ENCODE assay signal across 9 mouse cellular contexts in genomic region chr7:19024581-19025255, GRCm38 (mm10). TPM values are rescaled to one million over a fixed set of nuclear protein-coding genes. Genes with fewer than 3 reads are reported as not detected.
DNase-seq lines count a peak whose midpoint lies in the region; ATAC-seq and TF ChIP-seq lines count a peak whose summit lies in the region.
"Had no signal": no experiment of that assay in that cellular context is flagged by ENCODE, and none has a peak within 500 bp of the region (broad histone marks: within the 10 kb centered on the region; RNA-seq: fewer than 3 reads in every experiment).

No protein-coding gene starts in this region.

- no peak for TF ChIP-seq CTCF in forebrain, postnatal 0 days (IDR thresholded peaks at IDR 0.05; ENCODE audit: low read depth)

- peak; percentile 61 for DNase-seq in cerebellum, adult 11 months
- DNase-seq in cerebellum, postnatal 4 days (ENCODE audit: low spot score in 2 of 2), result no peak
- peak; percentile 22 for DNase-seq in urinary bladder, postnatal 14 days (ENCODE audit: low spot score)
- no peak for DNase-seq in urinary bladder, adult 18-20 months (ENCODE audit: low spot score in 2 of 2)
- peak; percentile 41 for DNase-seq in forebrain, postnatal 0 days
- DNase-seq in kidney, postnatal 10 days, result peak; percentile 61
- DNase-seq in midbrain, embryonic 11.5 days (ENCODE audit: low spot score, missing footprints), result peak; percentile 94
- DNase-seq in c-Kit-positive CD71-positive TER-119-positive erythroid progenitor cells, embryonic 14.5 days (ENCODE audit: low spot score), result no peak

- H3K27ac ChIP-seq in forebrain, postnatal 0 days (ENCODE audit: low read depth, low read length), result peak overlapping the region; percentile 69
- H3K27ac ChIP-seq in midbrain, embryonic 11.5 days (ENCODE audit: low read depth, low read length), result peak overlapping the region; percentile 48; the same call in 1 of the 2 replicates

- peak overlapping the region; percentile 89 for H3K4me3 ChIP-seq in forebrain, postnatal 0 days (ENCODE audit: low read depth, low read length)
- H3K4me3 ChIP-seq in midbrain, embryonic 11.5 days (ENCODE audit: low read depth, low read length), result peak overlapping the region; percentile 92

- H3K4me1 ChIP-seq in forebrain, postnatal 0 days (ENCODE audit: insufficient read depth), result peaks cover 3% of the 10 kb centered on the region; the same call in 1 of the 2 replicates
- H3K4me1 ChIP-seq in midbrain, embryonic 11.5 days (ENCODE audit: control insufficient read depth, insufficient read depth, low read length), result peaks cover 7% of the 10 kb centered on the region

- H3K27me3 ChIP-seq in forebrain, postnatal 0 days (ENCODE audit: insufficient read depth, low read length), result peaks cover 27% of the 10 kb centered on the region
- H3K27me3 ChIP-seq in midbrain, embryonic 11.5 days (ENCODE audit: control insufficient read depth, insufficient read depth, low read length), result peaks cover 26% of the 10 kb centered on the region

- peak overlapping the region; percentile 84 for H3K4me2 ChIP-seq in forebrain, postnatal 0 days (ENCODE audit: low read depth)
- peak overlapping the region; percentile 74 for H3K4me2 ChIP-seq in midbrain, embryonic 11.5 days

- WGBS in forebrain, postnatal 0 days, result 1% methylated on average over 35 of the region's 36 CpGs
- 3% methylated on average over 36 of the region's 36 CpGs for WGBS in midbrain, embryonic 11.5 days

- no peaks in the 10 kb centered on the region for H3K9me3 ChIP-seq in forebrain, postnatal 0 days (ENCODE audit: low read length)
- no peaks in the 10 kb centered on the region for H3K9me3 ChIP-seq in midbrain, embryonic 11.5 days (ENCODE audit: control insufficient read depth, low read length)

- peak; percentile 35 for ATAC-seq in forebrain, postnatal 0 days
- ATAC-seq in midbrain, embryonic 11.5 days (ENCODE audit: low FRiP score), result peak; percentile 71

- H3K36me3 ChIP-seq in forebrain, postnatal 0 days (ENCODE audit: insufficient read depth), result peaks cover 11% of the 10 kb centered on the region
- H3K36me3 ChIP-seq in midbrain, embryonic 11.5 days (ENCODE audit: control insufficient read depth, insufficient read depth, low read length), result peaks cover 5% of the 10 kb centered on the region

- peak overlapping the region; percentile 84 for H3K9ac ChIP-seq in forebrain, postnatal 0 days
- H3K9ac ChIP-seq in midbrain, embryonic 11.5 days (ENCODE audit: low read length), result peak overlapping the region; percentile 93

RNA-seq across cellular contexts. Expression of gene Sympk, which starts 0.5 kb away (rescaled TPM):
- 70.3 and 73.8 TPM in 2 replicates for total RNA-seq in forebrain, postnatal 0 days (2014; rRNA removed)
- 16.6 and 20.0 TPM in 2 replicates for polyA plus RNA-seq in forebrain, postnatal 0 days (2015; fragmentation: Nextera tagmentation; extraction: Ambion mirVana)
- 30.9 and 33.3 TPM in 2 replicates for polyA plus RNA-seq in midbrain, embryonic 11.5 days (2014; fragmentation: Nextera tagmentation; extraction: Ambion mirVana)

RNA-seq across cellular contexts. Expression of gene Foxa3, which starts 1.4 kb away (rescaled TPM):
- total RNA-seq in forebrain, postnatal 0 days (2014; rRNA removed), result not detected in 2 replicates
- not detected in 2 replicates for polyA plus RNA-seq in forebrain, postnatal 0 days (2015; fragmentation: Nextera tagmentation; extraction: Ambion mirVana)
- not detected in 2 replicates for polyA plus RNA-seq in midbrain, embryonic 11.5 days (2014; fragmentation: Nextera tagmentation; extraction: Ambion mirVana)
- total RNA-seq: layer of hippocampus, postnatal 36 days had no signal

RNA-seq across cellular contexts. Expression of gene Irf2bp1, which starts 20.9 kb away (rescaled TPM):
- 101 and 129 TPM in 2 replicates for total RNA-seq in forebrain, postnatal 0 days (2014; rRNA removed)
- 27.0 and 27.2 TPM in 2 replicates for polyA plus RNA-seq in forebrain, postnatal 0 days (2015; fragmentation: Nextera tagmentation; extraction: Ambion mirVana)
- 24.1 and 26.5 TPM in 2 replicates for polyA plus RNA-seq in midbrain, embryonic 11.5 days (2014; fragmentation: Nextera tagmentation; extraction: Ambion mirVana)

RNA-seq across cellular contexts. Expression of gene Rsph6a, which starts 29.8 kb away (rescaled TPM):
- total RNA-seq in forebrain, postnatal 0 days (2014; rRNA removed), result 0.19 and 0.23 TPM in 2 replicates
- 0.09 and 0.23 TPM in 2 replicates for polyA plus RNA-seq in forebrain, postnatal 0 days (2015; fragmentation: Nextera tagmentation; extraction: Ambion mirVana)
- not detected in 2 replicates for polyA plus RNA-seq in midbrain, embryonic 11.5 days (2014; fragmentation: Nextera tagmentation; extraction: Ambion mirVana)

RNA-seq across cellular contexts. Expression of gene Mypop, which starts 33.7 kb away (rescaled TPM):
- 12.3 and 13.9 TPM in 2 replicates for total RNA-seq in forebrain, postnatal 0 days (2014; rRNA removed)
- 3.8 and 4.3 TPM in 2 replicates for polyA plus RNA-seq in forebrain, postnatal 0 days (2015; fragmentation: Nextera tagmentation; extraction: Ambion mirVana)
- polyA plus RNA-seq in midbrain, embryonic 11.5 days (2014; fragmentation: Nextera tagmentation; extraction: Ambion mirVana), result 3.7 and 4.0 TPM in 2 replicates

Comparison
In these comparisons a context has a peak if more than half of its experiments do, and no peak if none do; other contexts are left out.
1. DNase-seq: peak in cerebellum, adult 11 months (single experiment), urinary bladder, postnatal 14 days (single experiment), forebrain, postnatal 0 days (single experiment), kidney, postnatal 10 days (single experiment) and midbrain, embryonic 11.5 days (single experiment); none in cerebellum, postnatal 4 days (0 of 2), urinary bladder, adult 18-20 months (0 of 2) and c-Kit-positive CD71-positive TER-119-positive erythroid progenitor cells, embryonic 14.5 days (single experiment).